Mouse (Mus musculus) midbrain, embryonic 11.5 days (tissue): ENCODE measurements around the gene Ccl21a. TPM values are rescaled to one million over a fixed set of nuclear protein-coding genes. Genes with fewer than 3 reads are reported as not detected.
"Not testable (repeated sequence)": the region's sequence is repeated elsewhere in the genome, so short reads cannot be mapped to it uniquely, and the experiment has no call there.

ENCODE experiments used
- ATAC-seq: fragments of 200-750 bp; cut with Nextera tagmentation; 2 replicates; pipeline ENCODE4 v1.8.0; 2017; ENCODE audit warnings: moderate TSS enrichment, moderate library complexity; ENCODE audit not compliant: low FRiP score
- DNase-seq: peaks from one replicate; pipeline ENCODE4 v3.0.0; 2015; ENCODE audit warnings: low spot score; ENCODE audit errors: missing footprints
- H3K27ac ChIP-seq: fragments of 300-500 bp; sonication (generic); 2 replicates; pipeline ENCODE4 v1.5.1; 2014; ENCODE audit warnings: low read depth, low read length
- H3K27me3 ChIP-seq: fragments of 300-500 bp; sonication (generic); 2 replicates; pipeline ENCODE4 v1.6.1; 2014; ENCODE audit warnings: mild to moderate bottlenecking, low read length, moderate library complexity, mixed read lengths; ENCODE audit not compliant: control insufficient read depth, insufficient read depth
- H3K36me3 ChIP-seq: fragments of 300-500 bp; sonication (generic); 2 replicates; pipeline ENCODE4 v1.6.1; 2014; ENCODE audit warnings: mild to moderate bottlenecking, low read length, moderate library complexity, mixed read lengths; ENCODE audit not compliant: control insufficient read depth, insufficient read depth
- H3K4me1 ChIP-seq: fragments of 300-500 bp; sonication (generic); 2 replicates; pipeline ENCODE4 v1.6.1; 2014; ENCODE audit warnings: low read length; ENCODE audit not compliant: control insufficient read depth, insufficient read depth
- H3K4me2 ChIP-seq: fragments of 300-500 bp; sonication (generic); 2 replicates; pipeline ENCODE4 v1.6.1; 2014; ENCODE audit warnings: mild to moderate bottlenecking, moderate library complexity
- H3K4me3 ChIP-seq: fragments of 300-500 bp; sonication (generic); 2 replicates; pipeline ENCODE4 v1.5.1; 2014; ENCODE audit warnings: low read depth, low read length
- H3K9ac ChIP-seq: fragments of 300-500 bp; sonication (generic); 2 replicates; pipeline ENCODE4 v1.6.1; 2014; ENCODE audit warnings: low read length
- H3K9me3 ChIP-seq: fragments of 300-500 bp; sonication (generic); 2 replicates; pipeline ENCODE4 v1.6.1; 2016; ENCODE audit warnings: low read length; ENCODE audit not compliant: control insufficient read depth
- WGBS: fragments of 180-500 bp; shearing (Covaris S2); extraction: QIAGEN DNeasy Blood & Tissue Kit; methylation state at CpG from one replicate; pipeline ENCODE4 v1.1.7; 2014; 5-methylcytosine and 5-hydroxymethylcytosine counted together
- polyA plus RNA-seq: library from polyadenylated mRNA; unstranded; fragments of >200 nt; fragmentation: Nextera tagmentation; extraction: Ambion mirVana; gene quantifications from 2 replicates; pipeline ENCODE4 v1.2.1, GENCODE M21; 2014

The Ccl21a gene
- 0.19 and 0.42 TPM in 2 replicates for polyA plus RNA-seq

- not testable (repeated sequence) for ATAC-seq, H3K9ac ChIP-seq, H3K27ac ChIP-seq, H3K4me1 ChIP-seq, H3K4me2 ChIP-seq, DNase-seq, H3K36me3 ChIP-seq, H3K9me3 ChIP-seq, H3K27me3 ChIP-seq, H3K4me3 ChIP-seq
- WGBS = no CpG with 5 or more reads among the region's 5 CpGs
Measured at GRCm38 (mm10) chr4:42773893-42774292, at the start of gene Ccl21a. Gene Ccl21a, minus strand, starts transcription at chr4:42773993.

GRCm38 (mm10) chr4:42756477-42756876, 17.3 kb downstream of the Ccl21a start, which contains the start of gene Ccl19:
Gene Ccl19, minus strand, starts transcription at chr4:42756577.
- H3K36me3 ChIP-seq, H3K4me2 ChIP-seq, H3K4me1 ChIP-seq, H3K9me3 ChIP-seq, H3K27ac ChIP-seq, H3K9ac ChIP-seq, H3K4me3 ChIP-seq, ATAC-seq, DNase-seq, H3K27me3 ChIP-seq: not testable (repeated sequence)
- WGBS = no CpG with 5 or more reads among the region's 6 CpGs

GRCm38 (mm10) chr4:42735245-42735644, 38.5 kb downstream of the Ccl21a start, which contains the start of gene 4930578G10Rik:
Gene 4930578G10Rik, plus strand, starts transcription at chr4:42735545.
- ATAC-seq, H3K4me3 ChIP-seq, H3K9ac ChIP-seq, DNase-seq, H3K4me2 ChIP-seq, H3K9me3 ChIP-seq, H3K36me3 ChIP-seq, H3K27me3 ChIP-seq, H3K4me1 ChIP-seq, H3K27ac ChIP-seq: not testable (repeated sequence)
- no CpG with 5 or more reads among the region's 13 CpGs for WGBS

Other genes starting within 250 kb of the Ccl21a start
- not detected in 2 replicates for gene Fam205a2, start 245.8 kb downstream of the Ccl21a start, polyA plus RNA-seq
- gene Gm10591, start 161.8 kb downstream of the Ccl21a start, polyA plus RNA-seq = not detected in 2 replicates
- gene Gm2564, start 144.3 kb downstream of the Ccl21a start, polyA plus RNA-seq = not detected in 2 replicates
- gene Ccl27b, start 118.7 kb downstream of the Ccl21a start, polyA plus RNA-seq = not detected in 2 replicates
- not detected in 2 replicates for gene Il11ra2, start 112.1 kb downstream of the Ccl21a start, polyA plus RNA-seq
- gene 4930578G10Rik, start 38.4 kb downstream of the Ccl21a start, polyA plus RNA-seq = 1.3 and 1.4 TPM in 2 replicates
- gene Ccl19, start 17.4 kb downstream of the Ccl21a start, polyA plus RNA-seq = not detected in 2 replicates
- gene Fam205a1, start 79.9 kb upstream of the Ccl21a start, polyA plus RNA-seq = 0.05 and 0.11 TPM in 2 replicates
- 0.57 and 0.66 TPM in 2 replicates for gene Gm12394, start 82.8 kb upstream of the Ccl21a start, polyA plus RNA-seq
- gene Fam205c, start 100.2 kb upstream of the Ccl21a start, polyA plus RNA-seq = 0.40 and 0.87 TPM in 2 replicates
- gene Phf24, start 142.7 kb upstream of the Ccl21a start, polyA plus RNA-seq = 2.2 and 2.9 TPM in 2 replicates
- gene Dnajb5, start 175.8 kb upstream of the Ccl21a start, polyA plus RNA-seq = 17.6 and 22.3 TPM in 2 replicates
- 0.52 and 0.60 TPM in 2 replicates for gene 1700022I11Rik, start 195.6 kb upstream of the Ccl21a start, polyA plus RNA-seq
- gene Vcp, start 226.5 kb upstream of the Ccl21a start, polyA plus RNA-seq = 635 and 667 TPM in 2 replicates
- gene Fancg, start 236.5 kb upstream of the Ccl21a start, polyA plus RNA-seq = 21.4 and 22.0 TPM in 2 replicates